In the genomic region with DNA sequence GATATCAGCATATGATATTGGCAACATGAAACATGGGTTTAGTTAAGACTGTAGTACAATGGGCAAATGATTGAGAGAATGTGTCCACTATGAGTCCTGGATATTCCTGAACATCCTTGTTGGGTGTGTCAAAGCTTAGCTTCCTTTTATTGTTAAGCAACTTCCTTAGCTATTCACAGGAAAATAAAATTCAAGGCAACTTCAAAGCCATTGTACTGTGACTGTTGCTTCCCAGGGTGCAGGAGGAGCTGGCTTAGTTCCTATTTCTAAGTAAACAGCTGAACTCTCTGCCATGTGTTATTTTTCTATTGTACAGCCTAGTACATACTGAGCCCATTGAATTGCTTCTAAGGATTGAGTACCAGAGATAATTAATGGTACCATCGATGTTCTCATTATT, we compare ENCODE assay signal across 18 mouse cellular contexts.
A peak's percentile ranks its signal among the peaks of the same experiment; 100 is the strongest.
DNase-seq lines count a peak whose midpoint lies in the region; ATAC-seq lines count a peak whose summit lies in the region.
"Had no signal": no experiment of that assay in that cellular context is flagged by ENCODE, and none has a peak within 500 bp of the region (broad histone marks: within the 10 kb centered on the region; RNA-seq: fewer than 3 reads in every experiment).

No protein-coding gene starts in this region.

- DNase-seq in heart, adult 9 months (ENCODE audit: low spot score in 2 of 2): peak; percentile 43 to 82
- DNase-seq in heart, postnatal 25 days (ENCODE audit: low spot score): no peak
- peak; percentile 21 for DNase-seq in kidney, postnatal 14 days
- peak; percentile 72 for DNase-seq in lung, postnatal 25 days (ENCODE audit: low spot score)
- no peak for DNase-seq in midbrain, embryonic 11.5 days (ENCODE audit: low spot score, missing footprints)
- DNase-seq: adrenal gland, adult 8-10 months; cerebellum, adult 9-11 months; spleen, adult 18-20 months; thymus, adult 18-20 months; thymus, postnatal 4 days had no signal

- H3K9ac ChIP-seq in kidney, embryonic 16.5 days (replicated peaks; ENCODE audit: low read length): no peak overlapping the region
- no peak overlapping the region for H3K9ac ChIP-seq in kidney, embryonic 14.5 days (ENCODE audit: low read depth, low read length)
- H3K9ac ChIP-seq in midbrain, embryonic 11.5 days (ENCODE audit: low read length): no peak overlapping the region
- H3K9ac ChIP-seq: embryonic facial prominence, embryonic 15.5 days; neural tube, embryonic 15.5 days had no signal

- peak; percentile 84 for ATAC-seq in kidney, embryonic 16.5 days (ENCODE audit: low FRiP score, low TSS enrichment)
- ATAC-seq in kidney, embryonic 14.5 days (ENCODE audit: low FRiP score, low TSS enrichment): no peak
- no peak for ATAC-seq in midbrain, embryonic 11.5 days (ENCODE audit: low FRiP score)
- ATAC-seq: forebrain, embryonic 16.5 days; midbrain, embryonic 16.5 days had no signal

- no peak overlapping the region for H3K27ac ChIP-seq in kidney, embryonic 16.5 days (ENCODE audit: low read length)
- no peak overlapping the region for H3K27ac ChIP-seq in kidney, embryonic 14.5 days (ENCODE audit: low read depth, low read length)
- no peak overlapping the region for H3K27ac ChIP-seq in midbrain, embryonic 11.5 days (ENCODE audit: low read depth, low read length)
- H3K27ac ChIP-seq: embryonic facial prominence, embryonic 15.5 days; hindbrain, embryonic 10.5 days; neural tube, embryonic 15.5 days had no signal

- H3K9me3 ChIP-seq in kidney, embryonic 16.5 days (ENCODE audit: low read length): no peaks in the 10 kb centered on the region
- no peaks in the 10 kb centered on the region for H3K9me3 ChIP-seq in kidney, embryonic 14.5 days (ENCODE audit: control insufficient read depth, low read length)
- no peaks in the 10 kb centered on the region for H3K9me3 ChIP-seq in midbrain, embryonic 11.5 days (ENCODE audit: control insufficient read depth, low read length)
- H3K9me3 ChIP-seq: embryonic facial prominence, embryonic 15.5 days; hindbrain, embryonic 10.5 days; neural tube, embryonic 15.5 days had no signal

- no peaks in the 10 kb centered on the region for H3K4me1 ChIP-seq in kidney, embryonic 16.5 days (ENCODE audit: insufficient read depth, low read length)
- H3K4me1 ChIP-seq in kidney, embryonic 14.5 days (ENCODE audit: control insufficient read depth, insufficient read depth, low read length): no peaks in the 10 kb centered on the region
- no peaks in the 10 kb centered on the region for H3K4me1 ChIP-seq in midbrain, embryonic 11.5 days (ENCODE audit: control insufficient read depth, insufficient read depth, low read length)
- H3K4me1 ChIP-seq: embryonic facial prominence, embryonic 15.5 days; hindbrain, embryonic 10.5 days; neural tube, embryonic 15.5 days had no signal

- H3K4me2 ChIP-seq in kidney, embryonic 16.5 days (replicated peaks; ENCODE audit: low read depth, low read length): no peak overlapping the region
- H3K4me2 ChIP-seq in kidney, embryonic 14.5 days (replicated peaks; ENCODE audit: low read depth, low read length): no peak overlapping the region
- H3K4me2 ChIP-seq in midbrain, embryonic 11.5 days: no peak overlapping the region
- H3K4me2 ChIP-seq: embryonic facial prominence, embryonic 15.5 days; liver, embryonic 11.5 days; neural tube, embryonic 15.5 days had no signal

- H3K36me3 ChIP-seq in kidney, embryonic 16.5 days (ENCODE audit: insufficient read depth, low read length): no peaks in the 10 kb centered on the region
- no peaks in the 10 kb centered on the region for H3K36me3 ChIP-seq in kidney, embryonic 14.5 days (ENCODE audit: control insufficient read depth, insufficient read depth, low read length)
- H3K36me3 ChIP-seq in midbrain, embryonic 11.5 days (ENCODE audit: control insufficient read depth, insufficient read depth, low read length): no peaks in the 10 kb centered on the region
- H3K36me3 ChIP-seq: embryonic facial prominence, embryonic 15.5 days; hindbrain, embryonic 10.5 days; neural tube, embryonic 15.5 days had no signal

- H3K27me3 ChIP-seq in kidney, embryonic 16.5 days (ENCODE audit: insufficient read depth, low read length): no peaks in the 10 kb centered on the region
- H3K27me3 ChIP-seq in kidney, embryonic 14.5 days (ENCODE audit: control insufficient read depth, insufficient read depth, low read length): no peaks in the 10 kb centered on the region
- no peaks in the 10 kb centered on the region for H3K27me3 ChIP-seq in midbrain, embryonic 11.5 days (ENCODE audit: control insufficient read depth, insufficient read depth, low read length)
- H3K27me3 ChIP-seq: embryonic facial prominence, embryonic 15.5 days; neural tube, embryonic 15.5 days had no signal

- WGBS in kidney, embryonic 16.5 days: 48% methylated on average over 1 of the region's 1 CpGs
- 69% methylated on average over 1 of the region's 1 CpGs for WGBS in kidney, embryonic 14.5 days
- WGBS in midbrain, embryonic 11.5 days: 93% methylated on average over 1 of the region's 1 CpGs

- H3K4me3 ChIP-seq in kidney, embryonic 16.5 days (ENCODE audit: low read length): no peak overlapping the region
- no peak overlapping the region for H3K4me3 ChIP-seq in kidney, embryonic 14.5 days (ENCODE audit: low read length)
- no peak overlapping the region for H3K4me3 ChIP-seq in midbrain, embryonic 11.5 days (ENCODE audit: low read depth, low read length)
- H3K4me3 ChIP-seq: embryonic facial prominence, embryonic 15.5 days; hindbrain, embryonic 10.5 days; neural tube, embryonic 15.5 days had no signal

- intact Hi-C loops in heart, postnatal 25 days (cut with DNase I): no loop called here

Comparison
In these comparisons a context has a peak if more than half of its experiments do, and no peak if none do; other contexts are left out.
1. DNase-seq: peak in heart, adult 9 months (2 of 2), kidney, postnatal 14 days (single experiment) and lung, postnatal 25 days (single experiment); none in heart, postnatal 25 days (single experiment) and midbrain, embryonic 11.5 days (single experiment).